Mouse (Mus musculus): ENCODE data around the gene Bglap. TPM values are rescaled to one million over a fixed set of nuclear protein-coding genes. Genes with fewer than 3 reads are reported as not detected.

The Bglap gene
- total RNA-seq, 2 experiments from 2014 or later: not detected

DNA sequence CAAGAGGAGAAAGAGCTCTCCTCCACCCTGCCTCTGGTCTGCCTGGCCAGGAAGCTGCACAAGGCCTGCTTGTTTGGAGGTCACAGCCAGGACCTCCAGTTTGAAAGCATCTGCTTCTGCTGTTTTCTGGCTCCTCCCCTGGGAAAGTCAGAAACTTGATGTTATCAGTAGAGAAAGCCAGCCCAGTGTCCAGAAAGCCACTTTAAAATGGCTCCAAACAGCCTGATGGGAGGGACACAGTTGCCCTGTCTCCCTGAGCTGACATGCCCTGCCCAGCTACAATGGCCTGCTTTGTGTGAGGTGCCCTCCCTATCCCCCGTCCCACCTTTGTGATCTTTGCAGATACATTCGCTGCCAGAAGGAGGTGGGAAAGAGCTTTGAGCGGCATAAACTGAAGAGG, 24.3 kb downstream of the Bglap start:
- intact Hi-C loops (cut with DNase I): no loop called here
- DNase-seq (ENCODE audit: low spot score): no peak

DNA sequence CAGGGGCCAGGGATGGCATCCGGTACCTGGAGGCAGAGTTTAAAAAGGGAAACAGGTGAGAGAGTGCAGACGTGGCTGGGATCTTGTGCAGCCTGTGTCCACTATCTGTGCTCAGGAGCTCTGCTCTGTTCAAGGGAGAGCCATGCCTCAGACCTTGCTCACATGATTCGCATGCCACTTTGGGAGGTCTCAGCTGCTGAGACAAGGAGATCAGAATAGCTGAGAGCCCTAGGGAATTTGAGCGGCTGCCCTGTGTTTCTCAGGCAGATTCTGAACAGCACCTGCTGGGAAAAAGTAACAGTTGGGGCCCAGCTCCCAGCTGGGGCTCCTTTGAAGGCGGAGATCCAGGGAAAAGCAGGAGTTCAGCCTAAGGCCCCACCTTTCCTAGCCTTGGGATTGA, 24.7 kb downstream of the Bglap start:
- no peak for DNase-seq (ENCODE audit: low spot score)
- intact Hi-C loops (cut with DNase I): no loop called here

DNA sequence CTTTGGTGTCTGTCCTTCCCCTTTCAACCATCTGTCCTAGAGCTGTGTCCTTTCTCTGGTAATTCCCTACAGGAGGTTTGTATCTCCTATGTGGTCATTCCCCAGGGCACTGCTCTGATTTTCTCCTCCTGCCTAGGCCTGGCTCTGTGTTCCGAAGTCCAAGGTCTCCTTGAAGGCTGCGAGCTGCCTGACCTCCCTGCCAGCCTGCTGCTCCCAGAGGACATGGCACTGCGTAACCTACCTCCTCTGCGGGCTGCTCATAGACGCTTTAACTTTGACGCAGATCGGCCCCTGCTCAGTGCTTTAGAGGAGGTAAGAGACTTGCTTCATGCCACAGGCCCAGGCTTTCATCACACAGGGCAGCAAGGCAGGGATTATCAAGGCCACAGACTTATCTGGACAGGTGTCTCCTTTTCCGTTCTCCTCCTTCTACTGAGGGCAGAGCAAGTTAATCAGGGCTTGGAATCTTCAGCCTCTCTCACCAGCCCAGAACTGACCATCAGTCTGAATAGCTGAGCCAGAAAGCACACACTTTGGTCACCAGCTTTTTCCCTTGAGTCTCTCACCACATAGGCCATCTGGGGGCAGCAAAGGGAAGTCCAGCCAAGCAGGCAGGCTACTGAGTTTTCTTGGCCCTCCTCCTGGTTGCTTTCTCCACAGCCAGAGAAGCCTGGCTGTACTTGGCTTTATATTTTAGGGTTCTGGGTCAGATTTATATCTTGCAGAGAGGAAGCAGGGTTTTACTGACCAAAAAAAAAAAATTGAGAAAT, 29.7 kb downstream of the Bglap start:
- no peak for DNase-seq (ENCODE audit: low spot score)
- intact Hi-C loops (cut with DNase I): no loop called here

DNA sequence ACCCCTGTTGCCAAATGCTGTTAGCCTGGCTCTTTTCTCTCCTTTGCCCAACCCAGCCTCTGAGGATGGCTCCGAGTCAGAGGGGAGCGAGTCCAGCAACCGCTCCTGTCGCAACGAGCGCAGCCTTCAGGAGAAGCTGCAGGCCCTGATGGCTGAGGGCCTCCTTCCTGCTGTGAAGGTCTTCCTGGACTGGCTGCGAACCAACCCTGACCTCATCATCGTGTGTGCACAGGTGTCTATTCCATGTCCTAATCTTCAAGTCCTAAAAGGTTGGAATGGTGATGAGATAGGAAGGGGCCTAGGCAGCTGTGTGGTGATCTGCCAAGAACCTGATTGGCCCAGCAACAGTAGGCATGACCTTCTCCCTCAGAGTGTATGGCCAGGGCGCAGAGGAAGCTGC, 31.4 kb downstream of the Bglap start:
- intact Hi-C loops (cut with DNase I): no loop called here

DNA sequence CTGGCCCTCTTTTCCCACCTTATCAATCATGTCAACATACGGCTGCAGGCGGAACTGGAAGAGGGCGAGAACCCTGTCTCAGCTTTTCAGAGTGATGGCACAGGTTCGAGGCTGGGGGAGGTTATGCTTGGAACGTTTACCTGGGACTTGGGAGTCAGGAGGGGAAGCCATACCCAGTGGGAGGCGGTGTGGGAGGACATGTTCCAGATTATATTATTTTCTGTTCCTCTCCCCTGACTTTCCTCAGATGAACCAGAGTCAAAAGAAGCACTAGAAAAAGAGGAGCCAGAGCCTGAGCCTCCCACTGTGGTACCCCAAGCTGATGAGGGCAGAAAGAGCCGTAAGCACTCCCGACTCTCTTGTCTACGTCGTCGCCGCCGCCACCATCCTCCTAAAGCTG, 33.5 kb downstream of the Bglap start:
- no peak for DNase-seq (ENCODE audit: low spot score)
- intact Hi-C loops (cut with DNase I): no loop called here

More for the DNA sequence above, 31.4 kb downstream of the Bglap start:
- no peak for DNase-seq (ENCODE audit: low spot score)

DNA sequence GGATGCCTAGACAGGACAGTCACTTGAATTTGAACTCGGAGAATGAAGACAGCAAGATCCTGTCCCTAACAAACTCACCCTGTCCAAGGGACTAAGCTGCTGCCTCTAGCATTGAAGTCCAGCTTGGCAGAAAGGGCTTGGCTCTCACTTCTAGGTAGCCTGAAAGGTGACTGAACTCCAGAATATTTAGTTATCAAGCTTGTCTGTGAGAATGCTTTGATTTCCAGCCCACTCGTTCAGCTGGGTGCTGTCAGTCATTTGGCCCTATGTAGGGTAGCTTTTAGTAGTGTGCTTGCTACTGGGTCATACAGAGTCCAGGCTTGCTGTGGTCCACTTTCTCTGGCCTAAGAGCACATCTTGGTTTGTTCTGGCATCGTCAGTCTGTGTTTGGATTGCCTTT, 45.3 kb downstream of the Bglap start:
- intact Hi-C loops (cut with DNase I): no loop called here
- DNase-seq (ENCODE audit: low spot score): no peak

DNA sequence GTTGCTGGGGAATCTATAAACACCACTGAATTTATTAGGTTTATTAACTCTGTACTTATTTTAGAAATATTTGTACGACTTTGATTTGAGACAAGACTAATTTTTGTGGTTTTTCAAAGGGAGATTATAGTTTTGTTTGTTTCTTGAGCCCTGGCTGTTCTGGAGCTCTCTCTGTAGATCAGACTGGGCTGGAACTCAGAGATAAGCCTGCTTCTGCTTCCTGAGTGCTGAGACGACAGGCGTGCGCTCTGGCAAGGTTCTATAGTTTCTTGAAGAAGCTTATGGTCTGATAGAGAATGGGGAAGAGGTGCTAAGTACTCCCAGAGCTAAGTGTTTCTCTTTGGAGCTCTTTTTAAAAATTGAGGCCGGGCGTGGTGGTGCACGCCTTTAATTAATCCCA, 45.9 kb downstream of the Bglap start:
- intact Hi-C loops (cut with DNase I): no loop called here
- no peak for DNase-seq (ENCODE audit: low spot score)

DNA sequence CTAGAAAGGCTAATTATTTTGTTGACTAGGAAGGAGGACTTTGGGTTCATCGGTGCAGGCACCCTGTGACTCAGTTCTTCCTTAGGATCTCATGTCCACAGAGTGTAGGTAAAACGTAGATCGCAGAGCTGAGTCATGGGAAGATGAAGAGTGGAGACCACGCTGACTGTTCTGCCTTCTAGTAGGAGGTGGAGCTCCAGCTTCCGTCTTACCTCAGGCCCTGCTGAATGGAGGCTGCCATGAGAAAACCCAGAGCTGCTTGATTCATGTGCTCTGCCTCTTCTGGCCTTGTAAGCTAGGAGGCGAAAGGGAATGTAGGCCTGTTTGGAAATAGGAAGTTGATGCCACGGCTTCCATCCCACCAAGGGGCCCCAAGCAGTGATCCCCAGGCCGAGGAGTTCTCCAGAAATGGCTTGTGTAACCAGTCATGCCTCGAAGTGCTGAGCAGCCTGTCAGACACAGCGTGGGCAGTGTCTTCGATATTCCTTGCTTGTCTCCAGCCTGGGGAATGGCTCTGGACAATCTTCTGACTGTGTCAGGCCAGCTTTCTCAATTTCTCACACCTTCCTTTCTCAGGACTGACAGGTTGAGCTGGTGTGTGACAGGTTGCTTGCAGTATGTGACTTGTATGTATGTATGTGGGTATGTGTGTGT, 46.8 kb downstream of the Bglap start:
- DNase-seq (ENCODE audit: low spot score): no peak
- intact Hi-C loops (cut with DNase I): no loop called here

DNA sequence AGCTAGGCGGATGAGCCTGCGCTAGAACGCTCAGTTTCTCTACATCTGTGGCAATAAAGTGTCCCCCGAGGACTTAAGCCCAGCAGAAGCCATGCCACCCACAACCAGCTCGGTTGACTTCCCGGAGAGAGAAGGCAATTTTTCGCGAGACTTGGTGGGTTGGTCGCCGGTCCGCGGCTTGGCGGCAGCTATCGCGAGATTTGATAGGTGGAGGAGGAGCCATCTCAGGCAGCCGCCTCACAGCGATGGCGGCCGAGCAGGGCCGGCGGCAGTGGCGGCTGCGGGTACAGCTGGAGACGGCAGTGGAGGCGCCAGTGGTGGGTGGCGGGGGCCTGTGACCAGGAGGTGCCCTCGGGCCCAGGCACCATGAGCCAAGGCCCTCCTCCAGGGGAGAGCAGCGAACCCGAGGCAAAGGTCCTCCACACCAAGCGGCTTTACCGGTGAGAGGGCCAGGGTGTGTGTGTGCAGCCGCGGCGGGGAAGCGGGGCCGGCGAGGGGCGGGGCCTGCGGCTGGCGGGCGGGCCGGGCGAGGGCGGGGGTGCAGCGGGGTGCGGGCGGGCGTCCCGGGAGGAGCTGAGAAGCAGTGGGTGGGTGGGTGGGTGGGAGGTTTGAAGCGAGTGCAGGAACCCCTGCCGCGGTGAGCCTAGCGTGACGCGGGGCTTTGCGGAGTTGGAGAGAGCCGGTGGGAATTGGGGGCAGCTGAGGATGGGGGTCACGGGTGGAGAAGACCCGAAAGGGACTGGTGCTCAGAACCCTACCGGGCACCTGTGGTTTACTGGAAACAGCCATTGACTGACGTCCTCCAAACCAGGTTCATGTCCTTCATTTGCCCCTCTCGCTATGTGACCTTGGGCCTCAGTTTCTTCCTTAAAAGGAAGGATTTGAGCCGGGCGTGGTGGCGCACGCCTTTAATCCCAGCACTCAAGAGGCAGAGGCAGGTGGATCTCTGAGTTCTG, 47.9 kb downstream of the Bglap start, which contains the start of the genes Tmem79 and Smg5:
Gene Tmem79, minus strand, starts transcription at position 91 of the 956 bp plus-strand sequence.
Gene Smg5, plus strand, starts transcription at position 203 of the 956 bp plus-strand sequence.
- peak; percentile 93 for DNase-seq (ENCODE audit: low spot score)
- intact Hi-C loops (cut with DNase I): no loop called here

DNA sequence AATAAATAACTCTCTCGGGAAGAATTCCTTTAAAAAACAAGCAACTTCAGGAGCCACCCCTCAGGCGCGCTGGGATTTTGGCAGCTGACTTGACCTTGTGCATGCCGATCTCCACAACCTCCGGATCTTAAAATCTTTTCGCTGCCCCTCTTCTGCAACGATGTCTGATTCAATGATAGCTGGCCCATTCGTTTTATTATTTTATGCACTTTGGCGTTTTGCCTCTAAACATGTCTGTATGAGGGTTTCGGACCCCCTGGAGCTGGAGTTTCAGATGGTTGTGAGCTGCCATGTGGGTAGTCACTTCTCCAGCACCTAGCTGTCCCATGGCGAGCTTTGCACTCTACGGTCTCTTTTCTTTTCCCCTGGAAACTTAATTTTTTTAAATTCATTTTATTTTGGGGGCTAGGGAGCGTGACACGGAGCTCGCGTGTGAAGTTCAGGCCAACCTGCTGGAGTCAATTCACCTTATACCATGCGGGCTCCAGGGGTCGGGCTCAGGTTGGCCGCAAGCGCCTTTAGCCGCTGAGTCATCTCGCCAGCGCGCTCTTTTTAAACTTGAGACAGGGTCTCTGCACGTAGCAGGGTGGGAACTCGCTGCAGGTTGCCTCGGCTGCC, 48.7 kb downstream of the Bglap start:
- intact Hi-C loops (cut with DNase I): no loop called here

DNA sequence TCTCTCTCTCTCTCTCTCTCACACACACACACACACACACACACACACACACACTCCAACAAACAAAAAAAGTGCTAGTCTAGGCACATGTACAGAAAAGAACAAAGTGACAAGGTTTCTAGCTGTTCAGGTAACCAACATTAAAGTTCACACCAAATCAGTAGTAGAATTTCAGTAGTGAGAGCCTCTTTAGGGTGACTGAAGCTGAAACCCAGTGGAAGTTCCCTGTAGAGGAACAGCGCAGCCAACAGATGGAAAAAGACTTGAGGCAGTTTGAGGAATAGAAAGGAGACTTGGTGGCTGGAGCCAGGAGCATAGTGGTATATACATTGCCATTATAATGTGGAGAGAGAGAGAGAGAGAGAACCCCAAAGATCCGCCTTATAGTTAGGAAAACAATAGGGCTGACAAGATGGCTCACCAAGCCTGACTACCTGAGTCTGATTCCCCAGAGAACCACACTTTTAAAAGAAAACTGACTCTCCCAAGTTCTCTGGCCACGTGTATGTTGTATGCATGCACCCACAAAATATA, 49.3 kb downstream of the Bglap start:
- no peak for DNase-seq (ENCODE audit: low spot score)
- intact Hi-C loops (cut with DNase I): no loop called here

More for the DNA sequence above, 48.7 kb downstream of the Bglap start:
- no peak for DNase-seq (ENCODE audit: low spot score)

DNA sequence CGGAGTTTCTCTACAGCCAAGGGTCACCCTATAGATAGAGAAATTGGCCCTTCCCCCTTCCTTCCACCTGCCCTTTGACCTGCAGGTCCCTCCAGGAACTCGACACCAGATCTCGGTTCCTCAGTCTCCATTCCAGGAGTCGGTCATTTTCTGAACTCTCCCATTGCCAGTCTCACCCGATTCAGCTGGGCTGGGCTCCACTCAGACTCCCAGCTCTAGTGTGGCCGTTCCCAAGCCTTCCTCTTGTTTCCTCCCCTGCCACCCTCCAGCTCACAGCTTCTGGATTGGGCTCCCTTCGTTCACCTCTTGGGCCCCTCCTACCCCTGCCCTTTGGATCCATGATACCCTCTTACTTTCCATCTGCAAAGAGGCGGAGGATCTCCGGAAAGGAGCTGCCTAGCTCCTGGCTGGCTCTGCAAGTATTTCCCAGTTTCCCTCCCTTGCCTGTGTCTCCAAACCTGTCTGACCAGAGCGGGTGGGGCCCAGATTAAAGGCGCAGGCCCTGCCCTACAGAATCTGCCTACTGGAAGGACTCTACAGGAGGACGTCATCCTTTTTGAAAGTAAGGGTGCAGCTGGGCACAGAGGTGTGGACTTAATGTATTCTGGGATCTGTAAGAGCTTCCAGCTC, 50.1 kb downstream of the Bglap start:
- intact Hi-C loops (cut with DNase I): no loop called here
- no peak for DNase-seq (ENCODE audit: low spot score)

Other genes starting within 250 kb of the Bglap start
- 100 to 1,000 TPM; 111 to 122 TPM for gene Mef2d, start 242.1 kb downstream of the Bglap start, total RNA-seq (2021)
- not detected for gene Rhbg, start 129.8 kb downstream of the Bglap start, total RNA-seq (2021)
- under 1 TPM in 1 of 2 experiments, not detected in 1; 0.22 TPM for gene Gm38392, start 97.3 kb downstream of the Bglap start, total RNA-seq (2021)
- gene Tsacc, start 87.5 kb downstream of the Bglap start, total RNA-seq (2021): 1 to 10 TPM; 4.8 to 5.4 TPM
- gene Cct3, start 87.3 kb downstream of the Bglap start, total RNA-seq (2021): 100 to 1,000 TPM; 184 to 199 TPM
- gene Glmp, start 59.4 kb downstream of the Bglap start, total RNA-seq (2021): 10 to 100 TPM; 71.9 to 79.7 TPM
- 1 to 10 TPM; 1.8 to 2.2 TPM for gene Tmem79, start 48.3 kb downstream of the Bglap start, total RNA-seq (2021)
- 10 to 100 TPM; 42.9 to 45.5 TPM for gene Smg5, start 48.2 kb downstream of the Bglap start, total RNA-seq (2021)
- under 1 TPM; 0.39 to 0.42 TPM for gene Paqr6, start 19.9 kb downstream of the Bglap start, total RNA-seq (2021)
- gene Bglap3, start 11.7 kb downstream of the Bglap start, total RNA-seq (2021): not detected
- not detected for gene Bglap2, start 5.8 kb downstream of the Bglap start, total RNA-seq (2021)
- 10 to 100 TPM; 19.1 to 20.5 TPM for gene Pmf1, start 25.9 kb upstream of the Bglap start, total RNA-seq (2021)
- gene Slc25a44, start 40.7 kb upstream of the Bglap start, total RNA-seq (2021): 10 to 100 TPM; 11.2 to 13.2 TPM
- gene Sema4a, start 76.7 kb upstream of the Bglap start, total RNA-seq (2021): 1 to 10 TPM; 1.9 to 3.7 TPM
- gene Lmna, start 125.5 kb upstream of the Bglap start, total RNA-seq (2021): 100 to 1,000 TPM; 121 to 132 TPM
- under 1 TPM; 0.39 to 0.61 TPM for gene Mex3a, start 147.9 kb upstream of the Bglap start, total RNA-seq (2021)
- gene Rab25, start 163.8 kb upstream of the Bglap start, total RNA-seq (2021): not detected
- 10 to 100 TPM; 84.2 to 92.5 TPM for gene Lamtor2, start 168.6 kb upstream of the Bglap start, total RNA-seq (2021)
- gene Ubqln4, start 169.3 kb upstream of the Bglap start, total RNA-seq (2021): 10 to 100 TPM; 67.4 to 71.2 TPM
- 10 to 100 TPM; 80.7 to 93.3 TPM for gene Ssr2, start 191.4 kb upstream of the Bglap start, total RNA-seq (2021)
- gene Arhgef2, start 221.5 kb upstream of the Bglap start, total RNA-seq (2021): 10 to 100 TPM; 42.6 to 51.8 TPM

Data from heart, postnatal 25 days (tissue).